Mouse (Mus musculus) MEL (cell line): ENCODE measurements around the gene Ifit1. TPM values are rescaled to one million over a fixed set of nuclear protein-coding genes. Genes with fewer than 3 reads are reported as not detected.
"Not testable (repeated sequence)": the region's sequence is repeated elsewhere in the genome, so short reads cannot be mapped to it uniquely, and the experiment has no call there.

ENCODE experiments used
- DNase-seq: peaks from one replicate; pipeline ENCODE4 v3.0.0; 2011; ENCODE audit warnings: low read depth, low spot score
- H3K27ac ChIP-seq: 2 replicates; pipeline ENCODE4 v1.5.1; 2012; ENCODE audit warnings: low read depth, mild to moderate bottlenecking, control low read depth, low read length, moderate library complexity; ENCODE audit not compliant: control insufficient read depth
- H3K27me3 ChIP-seq, 2 experiments: fragments of 150-350 bp in 1 of 2; sonication (generic) in 1 of 2; 2 replicates each; pipeline ENCODE4 v1.6.1; 2012; ENCODE audit warnings: low read length in 2 of 2, mild to moderate bottlenecking in 2 of 2, improper control_type of control experiment in 1 of 2, moderate library complexity in 1 of 2; ENCODE audit not compliant: insufficient read depth in 2 of 2, control insufficient read depth in 1 of 2
- H3K36me3 ChIP-seq, 2 experiments: 2 replicates each; pipeline ENCODE4 v1.6.1; 2012 to 2014; ENCODE audit warnings: low read length in 2 of 2, improper control_type of control experiment in 1 of 2, inconsistent platforms in 1 of 2, mild to moderate bottlenecking in 1 of 2; ENCODE audit not compliant: insufficient read depth in 2 of 2, control insufficient read depth in 1 of 2
- H3K4me1 ChIP-seq, 2 experiments: fragments of 150-350 bp in 1 of 2; sonication (generic) in 1 of 2; 2 replicates each; pipeline ENCODE4 v1.6.1; 2012; ENCODE audit warnings: low read length in 2 of 2, improper control_type of control experiment in 1 of 2, mild to moderate bottlenecking in 1 of 2; ENCODE audit not compliant: insufficient read depth in 2 of 2, control insufficient read depth in 1 of 2
- H3K4me3 ChIP-seq, 2 experiments: fragments of 150-350 bp in 1 of 2; sonication (generic) in 1 of 2; 2 replicates each; pipeline ENCODE4 v1.5.1; 2012; ENCODE audit warnings: low read depth in 2 of 2, low read length in 2 of 2, mild to moderate bottlenecking in 2 of 2, moderate library complexity in 2 of 2, control low read depth in 1 of 2, improper control_type of control experiment in 1 of 2; ENCODE audit not compliant: control insufficient read depth in 1 of 2, insufficient read depth in 1 of 2
- H3K79me2 ChIP-seq: 2 replicates; pipeline ENCODE4 v1.6.1; 2012; ENCODE audit warnings: mild to moderate bottlenecking, low read length, moderate library complexity; ENCODE audit not compliant: control insufficient read depth, poor library complexity, insufficient read depth
- H3K9ac ChIP-seq: 2 replicates; pipeline ENCODE4 v1.6.1; 2012; ENCODE audit warnings: low read depth, mild to moderate bottlenecking, control low read depth, low read length, moderate library complexity; ENCODE audit not compliant: control insufficient read depth, poor library complexity, severe bottlenecking
- H3K9me3 ChIP-seq: fragments of 150-350 bp; sonication (generic); replicated peaks from 2 replicates; pipeline ENCODE4 v1.6.1; 2012; ENCODE audit warnings: mild to moderate bottlenecking, low read length, improper control_type of control experiment, moderate library complexity; ENCODE audit not compliant: insufficient read depth
- GATA1 ChIP-seq: IDR thresholded peaks from 2 replicates; pipeline ENCODE4 v1.6.1; 2011; ENCODE audit warnings: low read depth, low read length, improper control_type of control experiment
- TBP ChIP-seq: IDR thresholded peaks from 2 replicates; pipeline ENCODE4 v1.8.0; 2011; ENCODE audit warnings: low read depth, low read length, improper control_type of control experiment
- TCF12 ChIP-seq: IDR thresholded peaks from 2 replicates; pipeline ENCODE4 v1.6.1; 2014; ENCODE audit warnings: low read depth, mild to moderate bottlenecking, inconsistent platforms, low read length, improper control_type of control experiment, moderate library complexity
- polyA plus RNA-seq, 2 experiments: library from polyadenylated mRNA; stranded (reverse) in 1 of 2; unstranded in 1 of 2; fragments of >175 nt in 1 of 2; fragments of >200 nt in 1 of 2; gene quantifications; 2 replicates each; pipeline versions ENCODE4 v1.2.1 to v1.2.4; 2012; ENCODE audit warnings: low replicate concordance in 2 of 2, low read depth in 1 of 2; ENCODE audit not compliant: insufficient read length in 2 of 2, insufficient read depth in 1 of 2, missing spikeins in 1 of 2
- total RNA-seq: library from RNA; depleted of rRNA; stranded (reverse); fragments of 300-350 nt; gene quantifications from 2 replicates; pipeline ENCODE4 v1.2.3, GENCODE M21; 2012

Ifit1 gene
- total and polyA plus RNA-seq, 3 experiments: 0.12 to 0.31 TPM; not detected in 1

DNA sequence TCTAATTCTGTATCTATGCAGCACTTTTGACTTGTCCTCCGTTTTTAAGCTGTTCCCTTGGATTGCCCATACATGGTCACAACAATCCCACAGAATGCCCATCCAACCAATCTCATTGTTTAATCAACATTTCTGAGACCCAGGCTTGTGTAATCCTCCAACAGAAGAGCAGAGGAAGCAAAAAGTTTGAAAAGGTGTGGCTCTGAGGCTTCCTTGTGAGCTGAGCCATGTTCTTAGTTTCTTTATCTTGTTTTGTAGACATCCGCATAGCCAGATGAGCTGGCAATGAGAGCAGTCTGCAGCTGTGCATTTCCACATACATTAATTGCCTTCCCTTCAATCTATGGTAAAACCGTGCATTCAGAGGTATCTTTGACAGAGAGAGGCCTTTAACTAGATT, 35.2 kb upstream of the Ifit1 start:
- Histone ChIP-seq H3K27ac (no peak overlapping the region), H3K4me1 (peaks cover 0 to 6% of the 10 kb centered on the region in 2 experiments; a peak in 2 of 4 replicates), H3K4me3 (no peak overlapping the region), H3K27me3 (no peaks in the 10 kb centered on the region; a peak in 1 of 4 replicates), H3K9me3 (no peaks in the 10 kb centered on the region), H3K9ac (no peak overlapping the region), H3K79me2 (no peaks in the 10 kb centered on the region), H3K36me3 (no peaks in the 10 kb centered on the region; a peak in 1 of 4 replicates)
- TF ChIP-seq GATA1 (peak; percentile 25; the same call in 1 of the 2 replicates), TBP (peak; percentile 79), TCF12 (no peak)
- peak; percentile 33 for DNase-seq

DNA sequence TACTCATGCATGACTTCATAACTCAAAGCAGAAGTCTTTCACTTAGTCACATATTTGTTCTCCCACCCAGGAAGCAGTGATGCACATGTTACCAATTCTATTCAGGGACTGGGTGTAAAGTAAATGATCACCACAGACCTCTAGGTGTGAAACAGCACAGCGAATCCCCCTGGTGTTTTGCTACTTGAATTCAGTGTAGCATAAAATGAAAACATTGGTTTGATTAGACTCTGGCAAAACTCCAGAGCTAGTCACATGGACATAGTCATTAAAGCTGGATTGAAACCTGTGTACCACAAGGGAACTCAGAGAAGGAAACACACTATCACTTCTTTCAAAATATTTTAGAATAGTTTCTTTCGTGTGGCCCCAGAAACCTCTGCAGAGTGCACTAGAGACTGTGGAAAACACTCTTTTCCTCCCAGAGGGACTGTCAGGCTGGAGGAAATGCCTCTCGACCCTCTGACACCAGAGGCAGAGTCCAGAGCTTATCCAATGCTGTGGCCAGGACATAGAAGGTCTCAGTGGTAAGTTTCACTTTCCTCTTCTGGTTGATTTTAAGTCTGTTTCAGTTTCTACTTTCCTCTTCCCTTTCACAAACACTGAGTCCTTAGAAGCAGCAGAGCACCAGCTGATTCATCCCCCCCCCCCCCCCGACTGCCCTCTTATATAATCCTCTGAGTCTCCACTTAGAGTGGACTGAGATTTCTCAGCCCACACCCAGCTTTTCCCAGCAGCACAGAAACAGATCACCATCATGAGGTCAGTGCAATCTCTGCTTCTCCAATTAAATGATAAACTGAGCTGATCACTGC, 33.2 kb upstream of the Ifit1 start, which contains the start of gene Ifit3b:
TSS of gene Ifit3b (plus strand) at position 734 of the 815 bp plus-strand sequence.
- H3K4me3 ChIP-seq: not testable (repeated sequence)

DNA sequence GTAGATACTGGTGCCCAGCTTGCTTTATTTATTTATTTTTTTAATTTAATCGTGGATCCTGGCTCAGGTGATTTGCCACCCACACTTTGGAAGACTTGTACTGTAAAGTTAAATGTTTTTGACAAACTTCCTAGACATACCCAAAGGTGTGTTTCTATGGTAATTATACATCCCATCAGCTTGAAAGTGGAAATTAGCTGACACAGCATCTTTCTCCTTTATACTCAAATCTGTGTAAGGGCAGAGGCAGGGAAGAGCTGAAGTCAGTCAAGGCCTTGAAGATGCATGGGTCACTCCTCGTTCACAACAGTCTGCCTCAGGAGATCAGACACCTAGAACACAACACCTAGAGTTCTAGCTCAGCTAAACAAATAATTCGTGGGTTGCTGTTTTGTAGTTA, 30.6 kb upstream of the Ifit1 start:
- not testable (repeated sequence) for H3K79me2 ChIP-seq, H3K36me3 ChIP-seq, H3K9me3 ChIP-seq, H3K27ac ChIP-seq, H3K4me3 ChIP-seq, DNase-seq, H3K4me1 ChIP-seq, H3K27me3 ChIP-seq, H3K9ac ChIP-seq

More for the DNA sequence above, 33.2 kb upstream of the Ifit1 start, which contains the start of gene Ifit3b:
- not testable (repeated sequence) for DNase-seq, H3K9ac ChIP-seq, H3K9me3 ChIP-seq, H3K36me3 ChIP-seq, H3K27ac ChIP-seq, H3K79me2 ChIP-seq, H3K4me1 ChIP-seq, H3K27me3 ChIP-seq

DNA sequence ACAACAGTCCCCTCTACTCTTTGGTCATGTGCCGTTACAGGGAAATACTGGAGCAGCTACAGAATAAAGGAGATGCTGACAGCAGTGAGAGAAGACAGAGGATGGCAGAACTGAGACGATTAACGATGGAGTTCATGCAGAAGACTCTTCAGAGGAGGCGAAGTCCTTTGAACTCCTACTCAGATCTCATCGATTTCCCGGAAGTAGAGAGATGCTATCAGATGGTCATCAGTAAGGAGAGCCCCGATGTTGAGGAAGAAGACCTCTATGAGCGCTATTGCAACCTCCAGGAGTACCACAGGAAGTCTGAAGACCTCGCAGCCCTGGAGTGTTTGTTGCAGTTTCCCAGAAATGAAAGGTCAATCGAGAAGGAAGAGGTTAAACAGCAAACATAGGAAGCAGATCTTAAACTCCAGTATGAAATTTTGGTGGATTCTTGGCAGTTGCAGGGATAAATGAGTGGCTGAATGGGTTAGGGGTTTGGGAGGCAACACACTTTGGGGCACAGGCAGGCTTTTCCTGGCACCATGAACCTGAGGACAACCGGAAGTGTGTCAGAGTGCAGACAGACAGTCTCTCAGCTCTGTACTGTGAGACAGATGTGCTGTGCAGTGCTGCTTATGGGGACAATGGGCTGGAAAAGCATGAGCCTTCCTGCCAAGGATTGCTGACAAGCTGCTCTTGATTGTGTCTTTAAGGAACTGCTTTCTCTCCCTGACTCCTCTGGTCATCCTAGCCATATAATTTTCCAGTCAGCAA, 28.2 kb upstream of the Ifit1 start:
- H3K27me3 ChIP-seq, H3K36me3 ChIP-seq: not testable (repeated sequence)

More for the DNA sequence above, 28.2 kb upstream of the Ifit1 start:
- not testable (repeated sequence) for H3K4me1 ChIP-seq, H3K27ac ChIP-seq, H3K9me3 ChIP-seq, H3K9ac ChIP-seq, H3K4me3 ChIP-seq, DNase-seq, H3K79me2 ChIP-seq
